Mouse (Mus musculus) intestine, embryonic 14.5 days (tissue): ENCODE measurements around the gene Gm7030. TPM values are rescaled to one million over a fixed set of nuclear protein-coding genes. Genes with fewer than 3 reads are reported as not detected.

Experiments used
- polyA plus RNA-seq: library from polyadenylated mRNA; unstranded; fragments of >200 nt; fragmentation: Nextera tagmentation; extraction: Ambion mirVana; gene quantifications from 2 replicates; pipeline ENCODE4 v1.2.1, GENCODE M21; 2014

Gene Gm7030
- polyA plus RNA-seq, 1 experiment from 2014 or later: not detected

Other genes with a start within 250 kb of the Gm7030 start
- gene Dhx16, start 249.6 kb downstream of the Gm7030 start, polyA plus RNA-seq: 37.2 and 46.1 TPM in 2 replicates
- 26.7 and 30.6 TPM in 2 replicates for gene 2310061I04Rik, start 232.0 kb downstream of the Gm7030 start, polyA plus RNA-seq
- 68.5 and 76.3 TPM in 2 replicates for gene Atat1, start 219.3 kb downstream of the Gm7030 start, polyA plus RNA-seq
- gene Mrps18b, start 213.0 kb downstream of the Gm7030 start, polyA plus RNA-seq: 119 and 128 TPM in 2 replicates
- 33.8 and 34.0 TPM in 2 replicates for gene Ppp1r10, start 213.0 kb downstream of the Gm7030 start, polyA plus RNA-seq
- gene Abcf1, start 159.7 kb downstream of the Gm7030 start, polyA plus RNA-seq: 88.4 and 89.1 TPM in 2 replicates
- 37.8 and 38.3 TPM in 2 replicates for gene Gnl1, start 149.6 kb downstream of the Gm7030 start, polyA plus RNA-seq
- gene Prr3, start 149.2 kb downstream of the Gm7030 start, polyA plus RNA-seq: 25.3 and 26.1 TPM in 2 replicates
- gene H2-T24, start 108.9 kb downstream of the Gm7030 start, polyA plus RNA-seq: 2.0 and 3.4 TPM in 2 replicates
- gene H2-T23, start 96.6 kb downstream of the Gm7030 start, polyA plus RNA-seq: 4.9 and 5.7 TPM in 2 replicates
- 15.0 and 17.8 TPM in 2 replicates for gene H2-T22, start 86.7 kb downstream of the Gm7030 start, polyA plus RNA-seq
- gene Gm6034, start 86.5 kb downstream of the Gm7030 start, polyA plus RNA-seq: not detected in 2 replicates
- gene Gm11127, start 71.1 kb downstream of the Gm7030 start, polyA plus RNA-seq: not detected in 2 replicates
- not detected in 2 replicates for gene Gm19684, start 7.7 kb downstream of the Gm7030 start, polyA plus RNA-seq
- 0.13 TPM in 1 of 2 replicates, not detected in the other for gene Gm8909, start 39.1 kb upstream of the Gm7030 start, polyA plus RNA-seq
- 7.9 and 8.2 TPM in 2 replicates for gene H2-T3, start 60.9 kb upstream of the Gm7030 start, polyA plus RNA-seq
- gene Rpp21, start 128.6 kb upstream of the Gm7030 start, polyA plus RNA-seq: 156 and 158 TPM in 2 replicates
- gene Trim39, start 142.8 kb upstream of the Gm7030 start, polyA plus RNA-seq: 11.3 and 13.6 TPM in 2 replicates
- gene H2-M10.2, start 157.1 kb upstream of the Gm7030 start, polyA plus RNA-seq: not detected in 2 replicates
- gene H2-M10.1, start 196.7 kb upstream of the Gm7030 start, polyA plus RNA-seq: not detected in 2 replicates
- not detected in 2 replicates for gene H2-M10.3, start 239.0 kb upstream of the Gm7030 start, polyA plus RNA-seq